Mouse (Mus musculus): ENCODE measurements at regions not wholly inside any gene's neighbourhood (a gene's known extent, or its start where the extent isn't known, plus 50 kb on each side); places are given as distances from the start of the nearest gene placed in this dataset.

DNA sequence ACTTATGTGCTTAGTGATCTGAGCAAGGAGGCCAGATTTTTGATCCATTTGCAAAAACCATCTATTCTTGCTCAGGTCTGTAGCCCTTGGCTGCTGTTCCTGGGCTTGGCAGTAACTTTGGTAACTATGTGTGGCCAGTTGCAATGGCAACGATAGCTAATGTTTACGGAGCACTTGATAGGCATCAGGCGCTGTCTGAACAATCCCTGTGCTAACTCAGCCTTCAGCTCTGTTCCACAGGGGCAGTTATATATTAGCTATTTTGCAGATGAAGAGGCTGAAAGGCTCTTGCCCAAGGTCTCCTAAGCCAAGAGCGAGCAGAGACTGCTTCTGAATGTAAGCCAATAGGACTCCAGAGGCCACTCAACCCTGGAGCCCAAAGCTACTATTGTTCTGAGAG, 55.1 kb upstream of the Igfbp5 start:
- Histone ChIP-seq H3K9me3 (replicated peaks; ENCODE audit: control insufficient read depth, low read length) (no peaks in the 10 kb centered on the region), H3K4me1 (ENCODE audit: control insufficient read depth, insufficient read depth, low read length) (no peaks in the 10 kb centered on the region), H3K36me3 (replicated peaks; ENCODE audit: control insufficient read depth, insufficient read depth, low read depth, low read length) (no peaks in the 10 kb centered on the region), H3K27me3 (ENCODE audit: control insufficient read depth, insufficient read depth, low read length) (no peaks in the 10 kb centered on the region), H3K27ac (replicated peaks; ENCODE audit: low read depth, low read length) (no peak overlapping the region), H3K4me3 (ENCODE audit: low read depth, low read length) (no peak overlapping the region), H3K4me2 (ENCODE audit: low read depth, low read length) (no peak overlapping the region), H3K9ac (replicated peaks; ENCODE audit: low read length) (no peak overlapping the region)
- ATAC-seq (replicated peaks; ENCODE audit: insufficient number of reproducible peaks, low FRiP score, low TSS enrichment, low read depth) (no peak), DNase-seq (ENCODE audit: low spot score) (no peak)
- 80% methylated on average over 4 of the region's 4 CpGs for WGBS
